Mouse (Mus musculus) hindbrain, embryonic 15.5 days (tissue): Measurements from ENCODE around the gene Gpr161. TPM values are rescaled to one million over a fixed set of nuclear protein-coding genes. Genes with fewer than 3 reads are reported as not detected.
"Not testable (repeated sequence)": the region's sequence is repeated elsewhere in the genome, so short reads cannot be mapped to it uniquely, and the experiment has no call there.

Experiments
- ATAC-seq: fragments of 200-750 bp; cut with Nextera tagmentation; 2 replicates; pipeline ENCODE4 v1.8.0; 2017; ENCODE audit warnings: low read depth, moderate number of reproducible peaks, moderate TSS enrichment; ENCODE audit not compliant: low FRiP score
- H3K27ac ChIP-seq: fragments of 300-500 bp; sonication (generic); replicated peaks from 2 replicates; pipeline ENCODE4 v1.5.1; 2015; ENCODE audit warnings: mild to moderate bottlenecking, inconsistent platforms
- H3K27me3 ChIP-seq: fragments of 300-500 bp; sonication (generic); 2 replicates; pipeline ENCODE4 v1.6.1; 2015; ENCODE audit warnings: control low read depth, inconsistent platforms
- H3K36me3 ChIP-seq: fragments of 300-500 bp; sonication (generic); 2 replicates; pipeline ENCODE4 v1.6.1; 2015; ENCODE audit warnings: control low read depth, inconsistent platforms
- H3K4me1 ChIP-seq: fragments of 300-500 bp; sonication (generic); replicated peaks from 2 replicates; pipeline ENCODE4 v1.6.1; 2015; ENCODE audit warnings: control low read depth, inconsistent platforms
- H3K4me2 ChIP-seq: fragments of 300-500 bp; sonication (generic); 2 replicates; pipeline ENCODE4 v1.6.1; 2015; ENCODE audit warnings: moderate library complexity, mild to moderate bottlenecking, inconsistent platforms
- H3K4me3 ChIP-seq: fragments of 300-500 bp; sonication (generic); 2 replicates; pipeline ENCODE4 v1.5.1; 2015; ENCODE audit warnings: mild to moderate bottlenecking, inconsistent platforms
- H3K9ac ChIP-seq: fragments of 300-500 bp; sonication (generic); 2 replicates; pipeline ENCODE4 v1.6.1; 2015; ENCODE audit warnings: inconsistent platforms
- H3K9me3 ChIP-seq: fragments of 300-500 bp; sonication (generic); 2 replicates; pipeline ENCODE4 v1.6.1; 2016; ENCODE audit warnings: control low read depth, inconsistent platforms
- WGBS: fragments of 180-500 bp; shearing (Covaris S2); methylation state at CpG from one replicate; pipeline ENCODE4 v1.1.7; 2015; 5-methylcytosine and 5-hydroxymethylcytosine counted together
- polyA plus RNA-seq: library from polyadenylated mRNA; unstranded; fragments of >200 nt; fragmentation: Nextera tagmentation; extraction: Ambion mirVana; gene quantifications from 2 replicates; pipeline ENCODE4 v1.2.1, GENCODE M21; 2015

Gene Gpr161
- polyA plus RNA-seq, 1 experiment from 2014 or later, result 3.1 TPM

GRCm38 (mm10) chr1:165321393-165321861, 25.8 kb downstream of the Gpr161 start:
- 85% methylated on average over 13 of the region's 13 CpGs for WGBS
- H3K4me1 ChIP-seq, result no peaks in the 10 kb centered on the region
- H3K4me2 ChIP-seq, result no peak overlapping the region
- H3K9ac ChIP-seq, result no peak overlapping the region
- H3K27ac ChIP-seq, result no peak overlapping the region
- no peaks in the 10 kb centered on the region for H3K9me3 ChIP-seq
- H3K27me3 ChIP-seq, result no peaks in the 10 kb centered on the region
- peaks cover 29% of the 10 kb centered on the region for H3K36me3 ChIP-seq
- no peak for ATAC-seq
- no peak overlapping the region for H3K4me3 ChIP-seq

GRCm38 (mm10) chr1:165321891-165322290, 26.3 kb downstream of the Gpr161 start:
- Histone ChIP-seq H3K9ac (no peak overlapping the region), H3K4me1 (no peaks in the 10 kb centered on the region), H3K36me3 (peaks cover 32% of the 10 kb centered on the region), H3K4me2 (no peak overlapping the region), H3K27me3 (no peaks in the 10 kb centered on the region), H3K9me3 (no peaks in the 10 kb centered on the region), H3K27ac (no peak overlapping the region), H3K4me3 (no peak overlapping the region)
- WGBS, result 92% methylated on average over 7 of the region's 7 CpGs
- ATAC-seq, result no peak

- Histone ChIP-seq H3K4me3 (no peak overlapping the region), H3K4me2 (no peak overlapping the region), H3K9ac (no peak overlapping the region), H3K4me1 (no peaks in the 10 kb centered on the region), H3K36me3 (peaks cover 29% of the 10 kb centered on the region), H3K27ac (no peak overlapping the region), H3K9me3 (no peaks in the 10 kb centered on the region), H3K27me3 (no peaks in the 10 kb centered on the region)
- 91% methylated on average over 7 of the region's 7 CpGs for WGBS
- ATAC-seq, result no peak
Measured at GRCm38 (mm10) chr1:165322934-165323333, 27.3 kb downstream of the Gpr161 start.

- H3K4me1 ChIP-seq, result no peaks in the 10 kb centered on the region
- no peak for ATAC-seq
- H3K4me2 ChIP-seq, result no peak overlapping the region
- H3K9ac ChIP-seq, result no peak overlapping the region
- 78% methylated on average over 2 of the region's 2 CpGs for WGBS
- H3K27ac ChIP-seq, result no peak overlapping the region
- H3K27me3 ChIP-seq, result no peaks in the 10 kb centered on the region
- H3K4me3 ChIP-seq, result no peak overlapping the region
- peaks cover 8% of the 10 kb centered on the region; the same call in 1 of the 2 replicates for H3K36me3 ChIP-seq
- no peaks in the 10 kb centered on the region for H3K9me3 ChIP-seq
Measured at GRCm38 (mm10) chr1:165327370-165327769, 31.8 kb downstream of the Gpr161 start.

GRCm38 (mm10) chr1:165327831-165328230, 32.2 kb downstream of the Gpr161 start:
- Histone ChIP-seq H3K9me3 (no peaks in the 10 kb centered on the region), H3K4me2 (no peak overlapping the region), H3K36me3 (0 out of 2 replicates have a peak, but pooled peaks cover 5% of the 10 kb centered on the region), H3K4me3 (no peak overlapping the region), H3K4me1 (no peaks in the 10 kb centered on the region), H3K27me3 (no peaks in the 10 kb centered on the region), H3K9ac (no peak overlapping the region), H3K27ac (no peak overlapping the region)
- ATAC-seq, result no peak
- WGBS, result 85% methylated on average over 5 of the region's 5 CpGs

GRCm38 (mm10) chr1:165328384-165329289, 33.0 kb downstream of the Gpr161 start:
- 94% methylated on average over 17 of the region's 17 CpGs for WGBS
- H3K9me3 ChIP-seq, ATAC-seq: not testable (repeated sequence)

GRCm38 (mm10) chr1:165330859-165331258, 35.3 kb downstream of the Gpr161 start:
- H3K4me1 ChIP-seq, result no peaks in the 10 kb centered on the region
- no peak for ATAC-seq

More at GRCm38 (mm10) chr1:165328384-165329289, 33.0 kb downstream of the Gpr161 start:
- not testable (repeated sequence) for H3K4me1 ChIP-seq, H3K36me3 ChIP-seq, H3K9ac ChIP-seq, H3K27ac ChIP-seq, H3K4me2 ChIP-seq, H3K4me3 ChIP-seq, H3K27me3 ChIP-seq

GRCm38 (mm10) chr1:165332797-165333196, 37.2 kb downstream of the Gpr161 start:
- no peaks in the 10 kb centered on the region for H3K4me1 ChIP-seq
- no peak for ATAC-seq
- no peaks in the 10 kb centered on the region for H3K27me3 ChIP-seq
- H3K9me3 ChIP-seq, result no peaks in the 10 kb centered on the region
- peaks cover 6% of the 10 kb centered on the region; the same call in 1 of the 2 replicates for H3K36me3 ChIP-seq
- WGBS, result 86% methylated on average over 3 of the region's 3 CpGs
- no peak overlapping the region for H3K27ac ChIP-seq
- no peak overlapping the region for H3K9ac ChIP-seq
- no peak overlapping the region for H3K4me2 ChIP-seq
- no peak overlapping the region for H3K4me3 ChIP-seq

More at GRCm38 (mm10) chr1:165330859-165331258, 35.3 kb downstream of the Gpr161 start:
- H3K4me3 ChIP-seq, result no peak overlapping the region
- H3K4me2 ChIP-seq, result no peak overlapping the region
- H3K27me3 ChIP-seq, result no peaks in the 10 kb centered on the region
- no peaks in the 10 kb centered on the region for H3K9me3 ChIP-seq
- H3K36me3 ChIP-seq, result 0 out of 2 replicates have a peak, but pooled peaks cover 5% of the 10 kb centered on the region
- no peak overlapping the region for H3K27ac ChIP-seq
- no peak overlapping the region for H3K9ac ChIP-seq

GRCm38 (mm10) chr1:165342126-165342525, 46.5 kb downstream of the Gpr161 start:
- no peaks in the 10 kb centered on the region for H3K27me3 ChIP-seq
- 66% methylated on average over 7 of the region's 7 CpGs for WGBS
- H3K4me3 ChIP-seq, result no peak overlapping the region
- H3K27ac ChIP-seq, result no peak overlapping the region
- H3K9ac ChIP-seq, result no peak overlapping the region
- H3K9me3 ChIP-seq, result no peaks in the 10 kb centered on the region
- H3K4me1 ChIP-seq, result no peaks in the 10 kb centered on the region
- H3K36me3 ChIP-seq, result peaks cover 5% of the 10 kb centered on the region; the same call in 1 of the 2 replicates
- no peak overlapping the region for H3K4me2 ChIP-seq
- ATAC-seq, result no peak

GRCm38 (mm10) chr1:165344453-165344852, 48.9 kb downstream of the Gpr161 start:
- 54% methylated on average over 4 of the region's 4 CpGs for WGBS
- H3K4me1 ChIP-seq, result no peaks in the 10 kb centered on the region
- H3K27ac ChIP-seq, result peak overlapping the region; percentile 1; the same call in 1 of the 2 replicates
- H3K4me2 ChIP-seq, result no peak overlapping the region
- no peaks in the 10 kb centered on the region for H3K27me3 ChIP-seq
- H3K9me3 ChIP-seq, result no peaks in the 10 kb centered on the region
- peak; percentile 73 for ATAC-seq
- no peak overlapping the region for H3K9ac ChIP-seq
- no peak overlapping the region for H3K4me3 ChIP-seq
- H3K36me3 ChIP-seq, result no peaks in the 10 kb centered on the region

GRCm38 (mm10) chr1:165348627-165349026, 53.0 kb downstream of the Gpr161 start:
- ATAC-seq, result no peak
- Histone ChIP-seq H3K36me3 (peaks cover 15% of the 10 kb centered on the region), H3K9ac (no peak overlapping the region), H3K4me2 (no peak overlapping the region), H3K27me3 (no peaks in the 10 kb centered on the region), H3K4me1 (no peaks in the 10 kb centered on the region), H3K27ac (no peak overlapping the region), H3K4me3 (no peak overlapping the region), H3K9me3 (no peaks in the 10 kb centered on the region)

GRCm38 (mm10) chr1:165356347-165356746, 60.8 kb downstream of the Gpr161 start:
- WGBS, result 73% methylated on average over 2 of the region's 2 CpGs
- H3K4me1 ChIP-seq, result no peaks in the 10 kb centered on the region
- H3K4me2 ChIP-seq, result no peak overlapping the region
- no peaks in the 10 kb centered on the region for H3K9me3 ChIP-seq
- no peak overlapping the region for H3K4me3 ChIP-seq
- no peak overlapping the region for H3K27ac ChIP-seq
- no peak overlapping the region for H3K9ac ChIP-seq
- peaks cover 4% of the 10 kb centered on the region; the same call in 1 of the 2 replicates for H3K36me3 ChIP-seq
- no peak for ATAC-seq
- no peaks in the 10 kb centered on the region for H3K27me3 ChIP-seq
